Mouse (Mus musculus): ENCODE measurements at regions not wholly inside any gene's neighbourhood (a gene's known extent, or its start where the extent isn't known, plus 50 kb on each side); places are given as distances from the start of the nearest gene placed in this dataset.

DNA sequence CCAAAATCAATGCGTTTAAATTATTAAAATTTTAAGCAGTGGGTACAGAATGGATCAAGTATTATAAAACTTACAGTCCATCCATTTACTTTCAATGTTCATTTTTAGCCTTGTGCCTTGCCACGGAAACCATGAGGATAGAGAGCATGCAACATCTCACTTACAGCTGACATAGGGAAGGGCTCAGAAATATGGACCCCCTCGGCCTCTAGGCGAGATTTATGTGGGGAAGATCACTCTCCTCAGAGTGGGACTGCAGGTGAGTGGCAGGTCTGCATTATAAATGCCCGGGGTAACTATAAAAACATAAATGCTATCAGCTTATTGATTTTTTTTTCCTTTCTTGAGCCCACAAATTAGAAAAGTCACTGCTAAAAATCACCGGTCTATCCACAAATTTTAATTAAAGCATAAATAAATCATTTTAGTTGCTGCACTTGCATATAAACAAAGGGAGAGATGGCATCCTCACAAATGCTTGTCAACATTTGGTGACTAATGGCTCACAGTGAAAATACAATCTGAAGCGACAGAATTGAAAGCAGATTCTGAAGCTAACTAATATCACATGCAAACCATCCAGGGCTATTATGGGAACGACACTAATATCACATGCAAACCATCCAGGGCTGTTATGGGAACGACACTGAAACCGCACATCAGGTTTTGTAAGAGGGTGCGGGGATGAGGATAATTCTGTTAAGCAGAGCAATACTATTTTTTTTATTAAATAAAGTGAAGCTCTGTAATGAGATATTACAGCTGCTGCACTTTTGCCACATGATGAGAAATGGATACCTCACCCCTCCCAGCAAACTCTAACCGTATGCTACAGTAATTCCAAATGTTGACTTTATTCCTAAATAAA is 201.7 kb downstream of the Tm2d1 start:
- peak overlapping the region; percentile 51; the same call in 1 of the 2 replicates for H3K27ac ChIP-seq
- H3K4me3 ChIP-seq (replicated peaks; ENCODE audit: low read length) = no peak overlapping the region
- DNase-seq (ENCODE audit: low spot score) (no peak), ATAC-seq (ENCODE audit: low FRiP score) (0 out of 2 replicates have a peak, but pooled peaks have one; percentile 14)
- H3K9me3 ChIP-seq (ENCODE audit: control insufficient read depth, low read length) = no peaks in the 10 kb centered on the region
- WGBS = 63% methylated on average over 12 of the region's 12 CpGs
- no peaks in the 10 kb centered on the region for H3K36me3 ChIP-seq (replicated peaks; ENCODE audit: control insufficient read depth, insufficient read depth)
- H3K4me2 ChIP-seq (replicated peaks) = no peak overlapping the region
- H3K9ac ChIP-seq = no peak overlapping the region
- H3K27me3 ChIP-seq (ENCODE audit: control insufficient read depth, insufficient read depth, low read length) = no peaks in the 10 kb centered on the region
- 0 out of 2 replicates have a peak, but pooled peaks cover 14% of the 10 kb centered on the region for H3K4me1 ChIP-seq (replicated peaks; ENCODE audit: control insufficient read depth, insufficient read depth, low read length)

DNA sequence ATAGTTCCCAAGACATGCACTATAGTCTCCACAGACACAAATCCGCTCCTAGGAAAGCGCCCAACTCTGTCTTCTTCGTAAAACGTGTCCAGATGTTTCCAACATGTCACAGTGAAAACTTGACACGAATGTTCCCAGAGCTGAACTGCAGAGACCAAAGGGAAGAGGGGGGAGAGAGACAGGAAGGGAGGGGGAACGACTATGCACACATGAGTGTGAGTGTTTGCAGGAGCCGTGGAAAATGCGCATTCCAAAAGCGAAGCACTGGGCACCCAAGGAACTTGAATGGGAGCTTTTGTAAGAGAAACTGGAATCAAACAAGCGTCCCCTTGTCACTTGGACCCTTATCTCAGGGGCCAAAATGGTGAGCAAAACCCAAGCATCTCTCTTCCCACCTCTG is 202.8 kb downstream of the Tm2d1 start:
- Histone ChIP-seq H3K4me3 (replicated peaks; ENCODE audit: low read length) (no peak overlapping the region), H3K4me2 (replicated peaks) (no peak overlapping the region), H3K36me3 (replicated peaks; ENCODE audit: control insufficient read depth, insufficient read depth) (no peaks in the 10 kb centered on the region), H3K9me3 (ENCODE audit: control insufficient read depth, low read length) (no peaks in the 10 kb centered on the region), H3K27me3 (ENCODE audit: control insufficient read depth, insufficient read depth, low read length) (no peaks in the 10 kb centered on the region), H3K27ac (no peak overlapping the region), H3K9ac (no peak overlapping the region), H3K4me1 (replicated peaks; ENCODE audit: control insufficient read depth, insufficient read depth, low read length) (0 out of 2 replicates have a peak, but pooled peaks cover 14% of the 10 kb centered on the region)
- DNase-seq (ENCODE audit: low spot score) (no peak), ATAC-seq (ENCODE audit: low FRiP score) (no peak)
- 41% methylated on average over 10 of the region's 10 CpGs for WGBS
